Mouse (Mus musculus) forebrain, embryonic 13.5 days (tissue): ENCODE measurements at regions not wholly inside any gene's neighbourhood (a gene's known extent, or its start where the extent isn't known, plus 50 kb on each side); places are given as distances from the start of the nearest gene placed in this dataset.
A peak's percentile ranks its signal among the peaks of the same experiment; 100 is the strongest.

Experiments
- ATAC-seq: fragments of 200-750 bp; cut with Nextera tagmentation; 2 replicates; pipeline ENCODE4 v1.8.0; 2017
- H3K27ac ChIP-seq: fragments of 300-500 bp; sonication (generic); 2 replicates; pipeline ENCODE4 v1.5.1; 2015; ENCODE audit warnings: inconsistent platforms, mild to moderate bottlenecking, moderate library complexity
- H3K27me3 ChIP-seq: fragments of 300-500 bp; sonication (generic); 2 replicates; pipeline ENCODE4 v1.6.1; 2015; ENCODE audit warnings: mild to moderate bottlenecking, inconsistent platforms
- H3K36me3 ChIP-seq: fragments of 300-500 bp; sonication (generic); 2 replicates; pipeline ENCODE4 v1.6.1; 2015; ENCODE audit warnings: mild to moderate bottlenecking, inconsistent platforms; ENCODE audit not compliant: poor library complexity, severe bottlenecking
- H3K4me1 ChIP-seq: fragments of 300-500 bp; sonication (generic); 2 replicates; pipeline ENCODE4 v1.6.1; 2015; ENCODE audit warnings: inconsistent platforms
- H3K4me2 ChIP-seq: fragments of 300-500 bp; sonication (generic); 2 replicates; pipeline ENCODE4 v1.6.1; 2015; ENCODE audit warnings: inconsistent platforms, mild to moderate bottlenecking, moderate library complexity
- H3K4me3 ChIP-seq: fragments of 300-500 bp; sonication (generic); 2 replicates; pipeline ENCODE4 v1.5.1; 2015; ENCODE audit warnings: mild to moderate bottlenecking, inconsistent platforms
- H3K9ac ChIP-seq: fragments of 300-500 bp; sonication (generic); 2 replicates; pipeline ENCODE4 v1.6.1; 2015; ENCODE audit warnings: mild to moderate bottlenecking, inconsistent platforms
- H3K9me3 ChIP-seq: fragments of 300-500 bp; sonication (generic); replicated peaks from 2 replicates; pipeline ENCODE4 v1.6.1; 2016; ENCODE audit warnings: inconsistent platforms
- WGBS: fragments of 180-500 bp; shearing (Covaris S2); methylation state at CpG from one replicate; pipeline ENCODE4 v1.1.7; 2015; 5-methylcytosine and 5-hydroxymethylcytosine counted together

GRCm38 (mm10) chr17:9750046-9750445 lies 80.5 kb upstream of the Pabpc6 start:
- Histone ChIP-seq H3K9me3 (no peaks in the 10 kb centered on the region), H3K36me3 (no peaks in the 10 kb centered on the region), H3K4me2 (no peak overlapping the region), H3K4me1 (no peaks in the 10 kb centered on the region), H3K27ac (no peak overlapping the region), H3K4me3 (no peak overlapping the region), H3K9ac (no peak overlapping the region), H3K27me3 (no peaks in the 10 kb centered on the region)
- no peak for ATAC-seq
- WGBS, result 95% methylated on average over 8 of the region's 8 CpGs

DNA sequence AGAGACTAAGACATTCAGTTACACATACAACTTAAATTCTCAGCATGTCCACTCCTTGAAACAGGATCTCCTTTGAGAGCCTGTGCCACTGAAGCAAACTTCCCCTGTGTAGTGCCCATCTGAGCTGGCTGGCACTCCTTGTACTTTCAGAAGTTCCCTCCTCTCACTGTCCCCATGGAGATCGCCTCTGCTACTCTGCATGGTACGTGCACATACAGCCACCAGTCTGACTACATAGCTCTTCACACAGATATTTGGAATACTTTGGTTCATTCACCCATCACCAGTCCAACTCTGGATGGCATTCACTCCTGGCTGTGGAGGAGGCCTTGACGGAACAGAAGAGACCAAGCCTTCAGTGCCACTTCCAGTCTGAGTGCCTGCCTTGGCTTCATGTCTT lies 79.8 kb upstream of the Pabpc6 start:
- Histone ChIP-seq H3K36me3 (no peaks in the 10 kb centered on the region), H3K9ac (no peak overlapping the region), H3K9me3 (no peaks in the 10 kb centered on the region), H3K4me1 (no peaks in the 10 kb centered on the region), H3K27ac (no peak overlapping the region), H3K27me3 (no peaks in the 10 kb centered on the region), H3K4me3 (no peak overlapping the region), H3K4me2 (no peak overlapping the region)
- no peak for ATAC-seq
- WGBS, result 93% methylated on average over 3 of the region's 3 CpGs

- no peak overlapping the region for H3K4me2 ChIP-seq
- no peaks in the 10 kb centered on the region for H3K4me1 ChIP-seq
- WGBS, result 94% methylated on average over 2 of the region's 2 CpGs
Measured at GRCm38 (mm10) chr17:9747893-9748292, 78.4 kb upstream of the Pabpc6 start.

GRCm38 (mm10) chr17:9743342-9743741 lies 73.8 kb upstream of the Pabpc6 start:
- no peak overlapping the region for H3K4me3 ChIP-seq
- no peaks in the 10 kb centered on the region for H3K9me3 ChIP-seq
- no peaks in the 10 kb centered on the region for H3K36me3 ChIP-seq
- H3K27ac ChIP-seq, result no peak overlapping the region
- H3K27me3 ChIP-seq, result no peaks in the 10 kb centered on the region
- H3K4me2 ChIP-seq, result no peak overlapping the region
- H3K4me1 ChIP-seq, result peaks cover 5% of the 10 kb centered on the region; the same call in 1 of the 2 replicates
- H3K9ac ChIP-seq, result no peak overlapping the region
- 94% methylated on average over 5 of the region's 5 CpGs for WGBS
- ATAC-seq, result no peak

More at GRCm38 (mm10) chr17:9747893-9748292, 78.4 kb upstream of the Pabpc6 start:
- no peak overlapping the region for H3K9ac ChIP-seq
- H3K4me3 ChIP-seq, result no peak overlapping the region
- H3K36me3 ChIP-seq, result no peaks in the 10 kb centered on the region
- H3K27ac ChIP-seq, result no peak overlapping the region
- H3K9me3 ChIP-seq, result no peaks in the 10 kb centered on the region
- no peak for ATAC-seq
- H3K27me3 ChIP-seq, result no peaks in the 10 kb centered on the region

- ATAC-seq, result no peak
- no peaks in the 10 kb centered on the region for H3K27me3 ChIP-seq
- peaks cover 5% of the 10 kb centered on the region; the same call in 1 of the 2 replicates for H3K4me1 ChIP-seq
- no peak overlapping the region for H3K4me2 ChIP-seq
- H3K27ac ChIP-seq, result no peak overlapping the region
- 69% methylated on average over 5 of the region's 5 CpGs for WGBS
- no peaks in the 10 kb centered on the region for H3K36me3 ChIP-seq
- no peak overlapping the region for H3K9ac ChIP-seq
- H3K4me3 ChIP-seq, result no peak overlapping the region
- H3K9me3 ChIP-seq, result no peaks in the 10 kb centered on the region
Measured at GRCm38 (mm10) chr17:9741321-9741720, 71.8 kb upstream of the Pabpc6 start.

DNA sequence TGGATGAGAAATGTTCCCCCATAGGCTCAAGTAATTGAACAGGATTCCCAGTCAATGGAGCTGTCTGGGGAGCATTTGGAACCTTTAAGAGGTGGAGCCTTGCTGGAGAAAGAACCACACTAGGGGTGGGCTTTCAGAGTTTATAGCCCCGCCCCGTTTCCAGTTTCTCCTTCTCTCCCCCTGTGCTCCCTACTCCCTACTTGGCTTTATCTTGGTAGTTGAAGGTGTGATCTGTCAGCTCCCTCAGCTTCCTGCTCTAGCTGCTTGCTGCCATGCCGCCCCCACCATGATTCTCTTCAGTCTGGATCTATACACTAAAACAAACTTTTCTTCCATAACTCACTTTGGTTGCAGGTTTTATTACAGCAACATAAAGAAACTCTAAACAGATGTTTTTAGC lies 59.5 kb upstream of the Pabpc6 start:
- H3K27ac ChIP-seq, result no peak overlapping the region
- no peak overlapping the region for H3K9ac ChIP-seq
- H3K36me3 ChIP-seq, result no peaks in the 10 kb centered on the region
- H3K4me3 ChIP-seq, result no peak overlapping the region
- no peaks in the 10 kb centered on the region for H3K27me3 ChIP-seq
- H3K4me1 ChIP-seq, result peaks cover 28% of the 10 kb centered on the region
- WGBS, result 88% methylated on average over 3 of the region's 3 CpGs
- H3K9me3 ChIP-seq, result no peaks in the 10 kb centered on the region
- ATAC-seq, result no peak
- H3K4me2 ChIP-seq, result no peak overlapping the region

DNA sequence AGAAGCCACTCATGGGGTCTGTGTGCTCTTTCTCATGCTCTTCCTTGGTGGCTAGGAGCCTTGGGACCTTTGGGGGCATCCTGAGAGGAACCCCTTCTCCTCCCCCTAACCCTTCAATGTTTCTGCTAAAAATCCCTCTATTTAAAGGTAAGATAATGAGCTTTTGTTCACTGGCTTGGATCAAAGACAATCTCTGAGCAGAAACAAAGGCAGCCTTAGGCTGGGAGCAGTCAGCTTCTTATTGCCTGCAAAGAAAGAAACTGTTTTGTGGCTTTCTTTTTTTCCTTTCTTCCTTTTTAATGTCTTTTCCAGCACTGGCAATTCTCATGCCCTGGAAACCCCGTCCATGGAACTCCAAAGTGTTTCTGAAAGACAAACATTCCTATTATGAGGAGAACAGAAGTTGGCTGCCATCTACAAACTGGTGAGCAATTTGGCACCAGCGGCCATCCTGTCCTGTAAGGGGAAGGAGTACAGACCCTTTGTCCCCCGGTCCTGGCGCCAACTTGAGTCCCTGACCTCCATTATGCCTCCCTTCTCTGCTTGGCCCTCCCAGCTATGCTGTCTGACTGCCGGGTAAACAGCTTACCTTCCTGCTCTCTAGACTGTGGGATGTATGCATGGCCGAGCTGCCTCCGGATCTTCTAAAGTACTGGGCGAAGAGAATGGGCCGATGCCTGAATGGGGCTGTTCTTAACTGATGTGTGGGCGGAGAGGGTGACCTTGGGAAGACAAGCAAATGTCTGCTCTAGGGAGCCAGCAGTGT lies 56.4 kb upstream of the Pabpc6 start:
- Histone ChIP-seq H3K27ac (peak overlapping the region; percentile 68), H3K36me3 (no peaks in the 10 kb centered on the region), H3K4me3 (no peak overlapping the region), H3K27me3 (no peaks in the 10 kb centered on the region), H3K9me3 (no peaks in the 10 kb centered on the region), H3K4me1 (peaks cover 47% of the 10 kb centered on the region), H3K4me2 (no peak overlapping the region), H3K9ac (no peak overlapping the region)
- WGBS, result 9% methylated on average over 10 of the region's 10 CpGs
- peak; percentile 89 for ATAC-seq

DNA sequence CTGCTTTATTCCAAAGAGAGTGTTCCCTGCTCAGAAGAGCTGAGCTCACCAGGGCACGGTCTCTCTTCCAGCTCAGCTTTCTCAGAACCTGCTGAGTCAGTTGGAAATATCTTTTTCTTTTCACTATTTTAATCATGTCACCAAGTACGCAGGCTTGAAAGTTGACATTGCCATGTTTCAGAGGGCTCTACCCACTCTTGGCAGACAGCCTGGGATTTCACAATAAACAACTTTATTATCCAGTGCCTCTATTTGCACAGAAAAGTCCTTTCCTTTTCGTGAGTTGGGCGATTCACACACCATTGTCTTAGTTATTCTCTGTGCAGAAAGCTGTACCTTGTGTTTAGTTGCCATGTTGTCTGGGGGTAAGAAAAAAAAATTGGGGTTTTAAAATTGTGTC lies 54.0 kb upstream of the Pabpc6 start:
- Histone ChIP-seq H3K36me3 (no peaks in the 10 kb centered on the region), H3K4me3 (no peak overlapping the region), H3K27me3 (no peaks in the 10 kb centered on the region), H3K4me2 (no peak overlapping the region), H3K9ac (no peak overlapping the region), H3K4me1 (peaks cover 47% of the 10 kb centered on the region), H3K27ac (peak overlapping the region; percentile 35; the same call in 1 of the 2 replicates), H3K9me3 (no peaks in the 10 kb centered on the region)
- no peak for ATAC-seq
- 11% methylated on average over 4 of the region's 4 CpGs for WGBS

DNA sequence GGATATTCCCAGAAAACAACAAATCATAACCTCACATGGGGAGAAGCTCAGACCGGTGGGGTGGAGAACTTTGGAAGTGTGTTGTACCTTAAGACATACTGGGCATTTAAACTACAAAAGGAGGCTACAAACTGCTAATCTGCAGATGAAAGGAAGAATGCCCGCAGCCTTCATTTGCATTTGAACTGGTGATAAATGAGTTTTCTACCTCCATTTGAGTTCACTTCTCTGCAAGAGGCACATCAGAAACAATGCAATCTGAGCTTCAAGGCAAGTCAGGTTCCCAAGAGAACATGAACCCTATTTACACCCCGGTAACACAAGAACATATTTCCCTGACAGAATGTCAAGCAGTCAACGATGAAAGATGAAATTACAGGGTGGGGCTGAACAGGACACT lies 53.2 kb upstream of the Pabpc6 start:
- Histone ChIP-seq H3K4me3 (no peak overlapping the region), H3K9ac (no peak overlapping the region), H3K9me3 (no peaks in the 10 kb centered on the region), H3K27me3 (no peaks in the 10 kb centered on the region), H3K4me1 (peaks cover 47% of the 10 kb centered on the region), H3K27ac (no peak overlapping the region), H3K36me3 (no peaks in the 10 kb centered on the region), H3K4me2 (no peak overlapping the region)
- WGBS, result 1% methylated on average over 4 of the region's 4 CpGs
- no peak for ATAC-seq
